Mouse (Mus musculus) granulocyte monocyte progenitor cell, adult 5-6 weeks (primary cell): ENCODE measurements at regions not wholly inside any gene's neighbourhood (a gene's known extent, or its start where the extent isn't known, plus 50 kb on each side); places are given as distances from the start of the nearest gene placed in this dataset.
A peak's percentile ranks its signal among the peaks of the same experiment; 100 is the strongest.

Experiments
- ATAC-seq: replicated peaks from 2 replicates; pipeline ENCODE4 v1.8.0; 2016; ENCODE audit warnings: mild to moderate bottlenecking, moderate TSS enrichment, inconsistent platforms; ENCODE audit not compliant: poor library complexity, severe bottlenecking

DNA sequence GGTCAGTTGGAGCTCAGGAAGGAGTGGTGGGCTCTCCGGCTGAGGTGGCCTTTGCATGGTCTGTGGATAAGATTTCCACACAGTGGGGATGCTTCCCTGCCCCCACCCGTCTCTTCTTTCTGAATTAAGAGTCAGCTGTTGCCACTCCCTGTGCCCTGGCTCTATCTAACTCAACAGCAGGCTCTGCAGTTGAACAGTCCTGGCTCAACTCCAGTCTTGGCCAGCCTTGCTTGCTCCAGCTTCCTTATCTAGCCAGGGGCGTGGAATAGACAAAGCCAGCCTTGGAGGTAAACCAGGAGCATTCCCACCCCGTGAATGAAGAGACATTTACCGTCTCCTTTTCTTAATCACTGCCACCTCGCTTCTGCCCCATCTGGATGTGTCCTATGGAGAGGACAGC lies 89.7 kb downstream of the Mn1 start:
- no peak for ATAC-seq

GRCm38 (mm10) chr5:111507332-111507731 lies 90.2 kb downstream of the Mn1 start:
- ATAC-seq: no peak

DNA sequence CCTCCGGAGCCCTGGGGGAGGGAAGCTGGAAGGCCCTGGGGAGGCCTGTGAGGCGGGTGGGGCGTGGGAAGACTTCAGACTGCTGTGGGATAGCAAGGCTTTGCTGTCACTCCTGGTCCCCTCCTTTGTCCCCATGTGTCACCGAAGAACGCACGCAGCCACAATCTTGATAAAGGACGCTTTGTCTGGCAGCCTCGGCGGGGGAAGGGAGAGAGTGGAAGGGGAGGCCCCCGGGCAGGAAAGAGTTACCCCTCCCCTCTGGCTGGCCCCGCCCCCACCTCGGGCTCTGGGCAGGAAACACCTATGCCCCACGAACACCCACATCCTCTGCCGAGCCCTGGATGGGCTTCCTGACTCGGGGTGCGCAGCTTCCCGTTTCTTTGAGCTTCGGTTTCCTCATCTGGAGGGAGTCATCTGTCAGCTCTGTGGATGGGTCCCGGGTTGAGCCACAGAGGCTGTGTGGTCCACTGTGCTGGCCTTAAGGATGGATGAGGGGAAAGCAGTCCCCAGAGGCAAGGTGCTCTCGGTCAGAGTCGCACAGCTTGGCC lies 91.9 kb downstream of the Mn1 start:
- peak; percentile 81 for ATAC-seq

GRCm38 (mm10) chr5:111509575-111510057 lies 92.5 kb downstream of the Mn1 start:
- ATAC-seq: peak; percentile 12; the same call in 1 of the 2 replicates

GRCm38 (mm10) chr5:111510183-111510878 lies 93.2 kb downstream of the Mn1 start:
- no peak for ATAC-seq

DNA sequence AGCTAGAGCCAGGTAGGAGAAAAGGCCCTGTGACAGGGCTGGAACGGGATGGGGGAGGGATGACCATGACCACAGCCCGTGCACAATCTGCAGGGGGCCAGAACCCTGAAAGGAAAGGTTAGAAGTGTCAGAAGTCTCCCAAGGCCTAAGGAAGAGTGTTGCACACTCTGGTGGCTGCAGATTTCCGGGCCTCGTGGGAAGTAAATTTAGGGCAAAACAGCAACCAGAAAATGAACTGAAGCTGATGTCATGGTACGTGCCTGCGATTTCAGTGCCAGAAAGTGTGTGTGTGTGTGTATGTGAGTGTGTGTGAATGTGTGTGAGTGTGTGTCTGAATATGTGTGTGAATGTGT lies 93.7 kb downstream of the Mn1 start:
- peak; percentile 9 for ATAC-seq

DNA sequence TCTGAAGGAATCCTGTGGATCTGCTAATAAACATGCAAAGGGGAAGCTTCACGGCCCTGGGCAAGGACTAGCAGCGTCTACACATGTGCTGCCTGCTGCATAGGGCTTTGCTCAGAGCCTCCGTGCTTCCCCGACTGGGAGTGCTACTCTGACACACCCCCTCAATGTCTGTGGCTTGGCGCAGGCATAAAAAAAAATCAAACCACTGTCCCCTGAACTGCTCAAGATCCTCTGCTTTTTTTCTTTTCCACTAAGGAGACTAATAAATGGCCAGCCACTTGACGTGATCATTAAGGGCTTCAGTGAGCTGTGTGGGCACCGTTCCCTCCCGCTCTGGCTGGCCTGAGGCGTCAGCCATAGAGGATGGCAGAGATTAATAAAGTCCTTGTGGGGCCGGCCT lies 94.8 kb downstream of the Mn1 start:
- no peak for ATAC-seq

DNA sequence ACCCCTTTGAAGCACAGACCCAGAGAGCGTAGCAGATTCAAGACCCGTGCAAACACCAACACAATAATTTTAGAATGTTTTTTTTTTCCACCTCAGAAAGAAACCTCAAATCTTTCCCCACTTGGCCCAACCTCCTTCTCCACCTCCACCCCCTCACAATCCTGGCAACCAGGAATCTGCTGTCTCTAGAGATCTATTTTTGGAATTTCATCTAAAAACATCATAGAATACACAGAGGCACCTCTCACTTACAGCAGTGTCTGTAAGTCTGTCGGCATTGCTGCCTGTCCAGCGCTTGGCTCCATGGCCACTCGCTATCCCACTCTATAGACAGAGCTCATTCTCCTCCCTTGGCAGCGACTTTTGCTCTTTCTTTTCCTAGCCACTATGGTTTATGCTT lies 96.8 kb downstream of the Mn1 start:
- ATAC-seq: no peak

- ATAC-seq: no peak
Observed at GRCm38 (mm10) chr5:111519059-111519458, 101.9 kb downstream of the Mn1 start.

DNA sequence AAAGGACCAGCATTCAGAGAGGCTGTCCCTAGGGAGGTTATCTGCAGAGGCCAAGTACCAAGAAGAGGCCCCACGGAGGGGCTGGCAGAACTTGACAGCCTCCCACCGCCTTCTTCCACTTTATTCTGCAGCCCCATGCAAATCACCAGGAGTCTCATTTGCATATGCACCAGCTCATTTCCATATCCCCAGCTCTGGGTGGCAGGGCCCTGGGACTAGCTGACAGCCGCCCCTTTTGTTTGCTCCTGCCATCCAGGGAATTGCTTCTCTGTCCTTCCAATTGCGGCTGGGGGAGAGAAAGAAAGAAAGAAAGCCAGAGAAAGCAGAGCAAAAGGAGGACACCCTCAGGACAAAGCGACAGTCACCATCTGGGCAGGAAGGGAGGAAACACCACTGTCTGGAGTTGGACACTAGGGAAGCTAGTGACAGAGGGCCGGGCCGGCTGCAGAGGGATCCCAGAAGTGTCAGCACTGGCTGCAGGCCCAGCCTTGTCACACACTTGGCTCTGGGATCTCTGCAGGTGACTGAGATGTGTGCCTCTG lies 102.4 kb downstream of the Mn1 start:
- ATAC-seq: no peak

DNA sequence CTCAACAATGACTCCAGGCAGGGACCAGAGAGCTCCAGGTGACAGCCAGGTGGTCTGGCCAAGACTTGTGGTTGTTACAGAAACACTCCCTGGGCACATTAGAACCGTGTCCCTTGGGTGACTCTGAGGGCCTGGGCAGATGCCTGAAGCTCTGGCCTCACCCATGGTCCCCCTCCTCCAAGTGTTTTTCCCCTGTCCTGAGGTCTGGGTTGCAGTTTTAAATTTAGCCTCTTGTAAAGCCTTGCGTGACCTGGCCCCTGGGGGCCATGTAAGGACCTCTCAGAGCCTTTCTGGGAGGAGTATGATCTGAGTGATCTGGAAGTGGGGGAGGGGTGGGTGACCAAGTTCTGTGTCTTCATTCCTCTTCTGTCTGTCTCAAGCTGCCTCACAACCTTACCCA lies 104.7 kb downstream of the Mn1 start:
- no peak for ATAC-seq

DNA sequence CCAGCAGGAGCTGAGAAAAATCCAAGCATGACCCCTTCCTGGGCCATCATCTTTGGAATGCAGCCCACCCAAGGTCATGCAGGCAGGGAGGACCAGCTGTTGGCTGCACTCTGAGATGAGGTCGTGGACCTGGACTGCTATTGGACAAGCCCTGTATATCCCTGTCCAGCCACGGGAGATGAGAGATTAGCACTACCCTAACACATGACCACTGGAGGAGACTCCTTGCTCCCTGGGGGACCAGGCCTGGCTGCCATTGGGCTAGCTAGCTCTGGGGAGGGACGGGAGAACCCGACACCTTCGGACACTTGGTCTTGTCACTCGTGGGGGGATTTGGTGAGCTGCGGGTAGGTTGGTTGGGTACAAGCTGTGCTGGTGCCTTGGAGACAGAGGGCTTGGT lies 105.4 kb downstream of the Mn1 start:
- ATAC-seq: no peak

DNA sequence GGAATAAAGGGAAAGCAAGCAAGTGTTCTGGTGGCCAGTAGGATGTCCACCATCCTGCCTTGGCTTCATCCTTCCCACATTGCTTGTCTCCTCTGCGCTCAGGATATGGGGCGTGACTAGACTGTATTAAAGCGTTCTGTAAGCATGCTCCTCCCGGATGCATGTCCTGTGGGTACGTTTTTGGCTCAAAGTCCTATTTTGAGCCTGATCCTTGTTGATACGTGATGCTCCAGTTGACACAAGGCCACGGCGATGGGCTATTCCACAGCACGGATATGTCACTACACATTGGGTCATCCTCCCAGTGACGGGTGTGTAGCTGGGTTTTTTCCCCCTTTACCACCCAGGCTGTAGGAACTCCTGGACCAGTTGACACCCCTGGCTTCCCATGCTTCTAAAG lies 110.6 kb downstream of the Mn1 start:
- no peak for ATAC-seq

GRCm38 (mm10) chr5:111529096-111529495 lies 111.9 kb downstream of the Mn1 start:
- no peak for ATAC-seq

- no peak for ATAC-seq
Observed at GRCm38 (mm10) chr5:111530628-111531524, 113.7 kb downstream of the Mn1 start.

DNA sequence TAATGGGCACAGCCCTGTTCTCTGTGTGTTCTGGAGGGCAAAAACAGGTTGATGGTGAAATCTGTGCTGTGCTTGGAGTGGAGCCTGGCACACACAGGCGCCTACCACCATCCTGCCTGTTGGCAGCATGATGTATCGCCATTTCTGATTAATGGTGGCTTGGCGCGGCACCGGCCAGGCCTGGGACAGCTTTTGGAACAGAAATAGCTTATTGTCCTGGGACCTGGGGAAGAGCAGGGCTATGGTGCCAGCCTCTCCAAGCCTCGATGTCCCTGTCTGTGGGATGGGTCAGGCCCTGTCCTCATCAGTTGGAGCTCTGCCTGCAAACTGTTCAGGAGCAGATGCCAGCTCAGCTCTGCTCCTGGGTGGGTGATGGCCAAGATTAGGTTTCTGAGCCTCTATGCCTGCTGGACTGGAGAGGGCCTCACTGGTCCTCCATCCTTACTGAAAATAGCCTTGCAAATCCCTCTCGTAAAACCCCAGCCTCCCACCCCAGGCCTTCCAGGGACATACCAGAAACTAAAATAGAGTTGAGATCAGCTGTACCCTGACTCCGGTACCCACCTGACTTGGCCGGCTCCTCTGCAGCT lies 115.4 kb downstream of the Mn1 start:
- no peak for ATAC-seq

DNA sequence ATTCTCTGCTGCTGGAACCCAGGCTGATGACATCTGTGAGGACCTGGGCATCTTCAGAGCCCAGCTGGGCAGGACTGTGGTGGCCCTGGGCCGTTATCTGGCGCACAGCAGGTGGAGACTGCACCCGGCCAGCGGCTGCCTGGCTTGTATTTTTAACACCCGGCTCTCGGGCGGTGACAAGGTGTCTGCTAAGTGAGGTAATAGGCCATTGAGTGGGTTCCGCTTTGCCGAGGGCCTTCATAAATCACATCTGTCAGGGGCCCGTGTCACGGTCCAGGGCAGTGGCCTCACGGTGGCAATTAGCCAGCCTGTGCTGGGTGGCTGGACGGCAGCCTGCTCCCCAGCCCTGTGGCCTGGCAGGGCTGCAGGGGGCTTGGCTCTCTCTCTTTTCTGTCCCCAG lies 118.8 kb downstream of the Mn1 start:
- ATAC-seq: peak; percentile 88

DNA sequence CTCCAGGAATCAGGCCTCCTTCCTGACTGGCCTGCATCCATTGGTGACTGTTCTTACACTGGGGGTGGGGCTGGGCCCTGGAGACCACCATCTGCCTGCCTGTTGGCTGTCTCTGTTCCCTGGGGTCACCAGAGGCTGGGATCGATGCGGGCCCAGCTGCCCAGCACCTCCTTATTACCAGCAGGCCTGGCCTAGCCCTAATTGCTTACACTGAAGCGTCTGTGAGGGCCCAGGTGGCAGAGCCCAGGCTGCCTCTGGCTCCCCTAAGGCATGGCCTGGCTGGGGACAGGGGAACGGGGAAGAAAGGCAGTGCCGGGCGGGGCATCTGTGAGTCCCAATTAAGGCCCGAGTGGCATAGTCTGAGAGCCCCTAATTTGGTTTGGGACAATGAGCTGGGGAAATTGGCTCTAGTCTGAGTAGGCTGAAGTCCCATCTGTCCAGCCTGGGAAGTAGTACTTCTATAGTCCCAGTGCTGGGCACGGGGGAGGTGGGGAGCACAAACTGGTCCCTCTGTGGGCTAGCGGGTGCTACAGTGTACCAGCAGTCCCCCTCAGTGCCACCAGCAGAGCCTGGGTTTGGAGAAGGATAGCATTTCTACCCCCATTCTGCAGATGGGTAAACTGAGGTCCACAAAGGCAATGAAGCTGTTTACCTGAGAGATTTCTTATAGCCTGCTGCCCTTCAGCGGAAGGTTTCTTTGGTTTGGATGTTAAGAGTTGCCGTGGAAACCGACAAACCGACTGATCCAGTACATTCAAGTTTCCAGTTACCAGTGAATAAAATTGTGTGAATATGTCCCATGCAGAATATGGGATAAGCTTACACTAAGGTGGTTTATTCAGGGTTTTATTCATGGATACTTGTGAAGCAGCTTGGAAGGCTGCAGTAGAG lies 121.6 kb downstream of the Mn1 start:
- no peak for ATAC-seq

DNA sequence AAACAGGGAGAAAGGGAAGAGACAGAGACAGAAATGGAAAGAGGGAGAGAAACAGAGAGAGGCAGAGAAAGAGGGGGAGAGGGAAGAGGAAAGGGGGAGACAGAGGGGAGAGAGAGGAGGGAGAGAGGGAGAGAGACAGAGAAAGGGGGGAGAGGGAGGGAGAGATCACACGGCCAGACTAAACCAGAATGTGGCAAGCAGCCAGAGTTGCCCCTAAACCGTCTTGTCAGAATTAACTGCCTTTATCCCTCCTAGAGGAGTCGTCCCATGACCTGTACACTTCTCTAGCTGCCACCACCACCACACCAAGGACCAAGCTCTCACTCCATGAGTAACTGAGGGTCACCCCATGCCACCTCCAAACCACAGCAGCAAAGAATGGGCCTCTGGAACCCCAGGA lies 123.3 kb downstream of the Mn1 start:
- no peak for ATAC-seq

DNA sequence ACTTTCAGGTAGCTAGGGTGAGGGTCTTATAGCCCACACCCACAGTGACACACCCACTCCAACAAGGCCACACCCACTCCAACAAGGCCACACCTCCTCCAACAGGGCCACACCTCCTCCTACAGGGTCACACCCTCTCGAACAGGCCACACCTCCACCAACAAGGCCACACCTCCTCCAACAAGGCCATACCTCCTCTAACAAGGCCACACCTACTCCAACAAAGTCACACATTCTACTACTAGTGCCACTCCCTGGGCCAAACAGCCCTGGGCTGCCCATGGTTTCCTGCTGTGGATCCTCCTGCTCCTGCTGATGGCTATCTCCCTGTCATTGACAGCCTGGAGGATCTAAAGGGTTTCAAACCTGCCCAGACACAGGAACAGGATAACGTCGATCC lies 124.9 kb downstream of the Mn1 start:
- no peak for ATAC-seq
